ENCODE assay signal across 8 mouse cellular contexts in genomic region chr15:103503251-103503600, GRCm38 (mm10). TPM values are rescaled to one million over a fixed set of nuclear protein-coding genes. Genes with fewer than 3 reads are reported as not detected.
A peak's percentile ranks its signal among the peaks of the same experiment; 100 is the strongest.
DNase-seq lines count a peak whose midpoint lies in the region; ATAC-seq lines count a peak whose summit lies in the region.

No protein-coding gene starts in this region.

- H3K9me3 ChIP-seq in megakaryocyte, embryonic 14.5 days = no peaks in the 10 kb centered on the region
- H3K9me3 ChIP-seq in limb, embryonic 13.5 days = no peaks in the 10 kb centered on the region
- no peaks in the 10 kb centered on the region for H3K9me3 ChIP-seq in stomach, embryonic 15.5 days

- H3K27ac ChIP-seq in limb, embryonic 13.5 days = no peak overlapping the region
- H3K27ac ChIP-seq in stomach, embryonic 15.5 days = peak overlapping the region; percentile 44; the same call in 1 of the 2 replicates

- H3K9ac ChIP-seq in limb, embryonic 13.5 days = peak overlapping the region; percentile 69
- H3K9ac ChIP-seq in stomach, embryonic 15.5 days = peak overlapping the region; percentile 46

- peak; percentile 40 for ATAC-seq in frontal cortex, adult (ENCODE audit: low TSS enrichment)
- ATAC-seq in megakaryocyte, adult 5-6 weeks (ENCODE audit: poor library complexity, severe bottlenecking) = no peak
- ATAC-seq in limb, embryonic 13.5 days (ENCODE audit: low FRiP score, low read depth) = no peak; the same call in none of the 2 replicates
- ATAC-seq in stomach, embryonic 15.5 days (ENCODE audit: insufficient read depth, low FRiP score, low read depth) = no peak; the same call in 1 of the 2 replicates

- H3K27me3 ChIP-seq in megakaryocyte, embryonic 14.5 days (replicated peaks) = peaks cover 25% of the 10 kb centered on the region
- peaks cover 52% of the 10 kb centered on the region for H3K27me3 ChIP-seq in limb, embryonic 13.5 days
- peaks cover 22% of the 10 kb centered on the region for H3K27me3 ChIP-seq in stomach, embryonic 15.5 days (replicated peaks)

- peak overlapping the region; percentile 94 for H3K4me2 ChIP-seq in limb, embryonic 13.5 days (replicated peaks)
- H3K4me2 ChIP-seq in stomach, embryonic 15.5 days = peak overlapping the region; percentile 97

- peaks cover 32% of the 10 kb centered on the region for H3K4me1 ChIP-seq in megakaryocyte, embryonic 14.5 days
- peaks cover 20% of the 10 kb centered on the region; the same call in 1 of the 2 replicates for H3K4me1 ChIP-seq in limb, embryonic 13.5 days
- peaks cover 7% of the 10 kb centered on the region; the same call in 1 of the 2 replicates for H3K4me1 ChIP-seq in stomach, embryonic 15.5 days

- no peak for DNase-seq in frontal cortex, postnatal 25 days (ENCODE audit: low spot score in 2 of 2)
- no peak for DNase-seq in cerebellum, adult 9-10 months
- DNase-seq in ovary, postnatal 14 days (ENCODE audit: low spot score) = no peak

- peaks cover 44% of the 10 kb centered on the region for H3K36me3 ChIP-seq in megakaryocyte, embryonic 14.5 days (replicated peaks; ENCODE audit: low read length)
- no peaks in the 10 kb centered on the region for H3K36me3 ChIP-seq in limb, embryonic 13.5 days
- no peaks in the 10 kb centered on the region for H3K36me3 ChIP-seq in stomach, embryonic 15.5 days

- WGBS in limb, embryonic 13.5 days = 0% methylated on average over 12 of the region's 15 CpGs
- WGBS in stomach, embryonic 15.5 days = 3% methylated on average over 15 of the region's 15 CpGs

- H3K4me3 ChIP-seq in megakaryocyte, embryonic 14.5 days (replicated peaks) = peak overlapping the region; percentile 89
- H3K4me3 ChIP-seq in limb, embryonic 13.5 days = peak overlapping the region; percentile 63
- peak overlapping the region; percentile 54 for H3K4me3 ChIP-seq in stomach, embryonic 15.5 days (replicated peaks)

RNA-seq across cellular contexts. Expression of gene Pde1b, which starts 0.4 kb away (rescaled TPM):
- polyA plus RNA-seq in megakaryocyte, embryonic 14.5 days (2012; ENCODE audit: insufficient read depth, low replicate concordance) = 6.1 and 6.3 TPM in 2 replicates
- total RNA-seq in megakaryocyte, adult 5-6 weeks (2015) = 13.2 and 16.8 TPM in 2 replicates
- total RNA-seq in megakaryocyte, adult 5-6 weeks (2017) = 8.2 and 12.9 TPM in 2 replicates
- 4.8 TPM in 2 replicates for polyA plus RNA-seq in limb, embryonic 13.5 days (2015; fragmentation: Nextera tagmentation; extraction: Ambion mirVana)
- 8.8 and 9.4 TPM in 2 replicates for polyA plus RNA-seq in stomach, embryonic 15.5 days (2015; fragmentation: Nextera tagmentation; extraction: Ambion mirVana)

RNA-seq across cellular contexts. Expression of gene Ppp1r1a, which starts 34.6 kb away (rescaled TPM):
- not detected in 2 replicates for polyA plus RNA-seq in megakaryocyte, embryonic 14.5 days (2012; ENCODE audit: insufficient read depth, low replicate concordance)
- not detected in 2 replicates for total RNA-seq in megakaryocyte, adult 5-6 weeks (2015)
- total RNA-seq in megakaryocyte, adult 5-6 weeks (2017) = not detected in 2 replicates
- 7.6 and 8.7 TPM in 2 replicates for polyA plus RNA-seq in limb, embryonic 13.5 days (2015; fragmentation: Nextera tagmentation; extraction: Ambion mirVana)
- polyA plus RNA-seq in stomach, embryonic 15.5 days (2015; fragmentation: Nextera tagmentation; extraction: Ambion mirVana) = 12.3 and 13.3 TPM in 2 replicates

RNA-seq across cellular contexts. Expression of gene Nckap1l, which starts 49.6 kb away (rescaled TPM):
- polyA plus RNA-seq in megakaryocyte, embryonic 14.5 days (2012; ENCODE audit: insufficient read depth, low replicate concordance) = 5.3 and 32.2 TPM in 2 replicates
- 133 and 136 TPM in 2 replicates for total RNA-seq in megakaryocyte, adult 5-6 weeks (2015)
- total RNA-seq in megakaryocyte, adult 5-6 weeks (2017) = 191 and 203 TPM in 2 replicates
- polyA plus RNA-seq in limb, embryonic 13.5 days (2015; fragmentation: Nextera tagmentation; extraction: Ambion mirVana) = 2.2 and 2.3 TPM in 2 replicates
- 3.7 and 4.1 TPM in 2 replicates for polyA plus RNA-seq in stomach, embryonic 15.5 days (2015; fragmentation: Nextera tagmentation; extraction: Ambion mirVana)

RNA-seq across cellular contexts. Expression of gene Gtsf2, which starts 55.0 kb away (rescaled TPM):
- not detected in 2 replicates for polyA plus RNA-seq in megakaryocyte, embryonic 14.5 days (2012; ENCODE audit: insufficient read depth, low replicate concordance)
- not detected in 2 replicates for total RNA-seq in megakaryocyte, adult 5-6 weeks (2015)
- not detected in 2 replicates for total RNA-seq in megakaryocyte, adult 5-6 weeks (2017)
- polyA plus RNA-seq in limb, embryonic 13.5 days (2015; fragmentation: Nextera tagmentation; extraction: Ambion mirVana) = not detected in 2 replicates
- polyA plus RNA-seq in stomach, embryonic 15.5 days (2015; fragmentation: Nextera tagmentation; extraction: Ambion mirVana) = not detected in 2 replicates
